Mouse (Mus musculus) megakaryocyte, embryonic 14.5 days (primary cell): Measurements from ENCODE around the gene Dennd2a. TPM values are rescaled to one million over a fixed set of nuclear protein-coding genes. Genes with fewer than 3 reads are reported as not detected.

Experiments used
- H3K27me3 ChIP-seq: replicated peaks from 2 replicates; pipeline ENCODE3; 2012; ENCODE audit warnings: inconsistent platforms
- H3K36me3 ChIP-seq: replicated peaks from 2 replicates; pipeline ENCODE3; 2012; ENCODE audit warnings: low read length, inconsistent platforms, mixed read lengths
- H3K4me1 ChIP-seq: 2 replicates; pipeline ENCODE4 v1.6.1; 2012; ENCODE audit warnings: inconsistent platforms
- H3K4me3 ChIP-seq: replicated peaks from 2 replicates; pipeline ENCODE3; 2012; ENCODE audit warnings: moderate library complexity, mild to moderate bottlenecking, inconsistent platforms
- H3K9me3 ChIP-seq: 2 replicates; pipeline ENCODE4 v1.6.1; 2012; ENCODE audit warnings: inconsistent platforms
- FLI1 ChIP-seq: IDR thresholded peaks from 2 replicates; pipeline ENCODE4 v1.6.1; 2012; ENCODE audit warnings: low read length, inconsistent platforms, mixed read lengths
- GATA1 ChIP-seq: IDR thresholded peaks from 3 replicates; pipeline ENCODE4 v1.6.1; 2012; ENCODE audit warnings: mixed read lengths, low read length, inconsistent platforms, borderline replicate concordance
- polyA plus RNA-seq: library from polyadenylated mRNA; stranded (reverse); fragments of >175 nt; gene quantifications from 2 replicates; pipeline ENCODE4 v1.2.3, GENCODE M21; 2012; ENCODE audit warnings: low replicate concordance; ENCODE audit not compliant: insufficient read depth

Dennd2a gene
- polyA plus RNA-seq, 1 experiment, result 0.74 TPM

GRCm38 (mm10) chr6:39523161-39523560 is 34.5 kb downstream of the Dennd2a start:
- no peaks in the 10 kb centered on the region for H3K36me3 ChIP-seq
- peaks cover 13% of the 10 kb centered on the region for H3K4me1 ChIP-seq
- H3K9me3 ChIP-seq, result peaks cover 16% of the 10 kb centered on the region
- peaks cover 9% of the 10 kb centered on the region for H3K27me3 ChIP-seq
- TF ChIP-seq FLI1 (no peak), GATA1 (no peak)
- no peak overlapping the region for H3K4me3 ChIP-seq

GRCm38 (mm10) chr6:39522425-39522824 is 35.2 kb downstream of the Dennd2a start:
- Histone ChIP-seq H3K4me3 (no peak overlapping the region), H3K27me3 (peaks cover 9% of the 10 kb centered on the region), H3K4me1 (peaks cover 10% of the 10 kb centered on the region), H3K9me3 (peaks cover 16% of the 10 kb centered on the region), H3K36me3 (no peaks in the 10 kb centered on the region)
- TF ChIP-seq FLI1, result no peak
- no peak for TF ChIP-seq GATA1

- TF ChIP-seq GATA1 (no peak), FLI1 (no peak)
- Histone ChIP-seq H3K36me3 (no peaks in the 10 kb centered on the region), H3K9me3 (peaks cover 16% of the 10 kb centered on the region), H3K27me3 (peaks cover 22% of the 10 kb centered on the region), H3K4me1 (peaks cover 20% of the 10 kb centered on the region), H3K4me3 (peak overlapping the region; percentile 33)
Observed at GRCm38 (mm10) chr6:39515739-39516131, 41.9 kb downstream of the Dennd2a start.

GRCm38 (mm10) chr6:39515040-39515738 is 42.5 kb downstream of the Dennd2a start:
- no peak for TF ChIP-seq GATA1
- TF ChIP-seq FLI1, result no peak
- Histone ChIP-seq H3K4me3 (peak overlapping the region; percentile 74), H3K27me3 (peaks cover 24% of the 10 kb centered on the region), H3K9me3 (peaks cover 11% of the 10 kb centered on the region), H3K4me1 (peaks cover 20% of the 10 kb centered on the region), H3K36me3 (no peaks in the 10 kb centered on the region)

- peaks cover 39% of the 10 kb centered on the region for H3K4me1 ChIP-seq
- H3K4me3 ChIP-seq, result peak overlapping the region; percentile 14
- H3K36me3 ChIP-seq, result no peaks in the 10 kb centered on the region
- H3K9me3 ChIP-seq, result no peaks in the 10 kb centered on the region; the same call in 1 of the 2 replicates
- TF ChIP-seq GATA1 (no peak), FLI1 (no peak)
- H3K27me3 ChIP-seq, result peaks cover 33% of the 10 kb centered on the region
Observed at GRCm38 (mm10) chr6:39503476-39503875, 54.2 kb downstream of the Dennd2a start.

GRCm38 (mm10) chr6:39497165-39497564 is 60.5 kb downstream of the Dennd2a start:
- Histone ChIP-seq H3K4me1 (peaks cover 42% of the 10 kb centered on the region), H3K4me3 (no peak overlapping the region), H3K9me3 (no peaks in the 10 kb centered on the region), H3K27me3 (peaks cover 20% of the 10 kb centered on the region), H3K36me3 (no peaks in the 10 kb centered on the region)
- TF ChIP-seq FLI1 (no peak), GATA1 (no peak)

GRCm38 (mm10) chr6:39493129-39493714 is 64.4 kb downstream of the Dennd2a start:
- TF ChIP-seq GATA1 (no peak), FLI1 (no peak)

GRCm38 (mm10) chr6:39492161-39492560 is 65.5 kb downstream of the Dennd2a start:
- H3K4me3 ChIP-seq, result peak overlapping the region; percentile 19
- H3K4me1 ChIP-seq, result peaks cover 37% of the 10 kb centered on the region
- no peaks in the 10 kb centered on the region for H3K9me3 ChIP-seq
- H3K36me3 ChIP-seq, result peaks cover 3% of the 10 kb centered on the region
- peaks cover 41% of the 10 kb centered on the region for H3K27me3 ChIP-seq
- TF ChIP-seq GATA1 (no peak), FLI1 (no peak)

More at GRCm38 (mm10) chr6:39493129-39493714, 64.4 kb downstream of the Dennd2a start:
- H3K4me1 ChIP-seq, result peaks cover 37% of the 10 kb centered on the region
- H3K4me3 ChIP-seq, result no peak overlapping the region
- no peaks in the 10 kb centered on the region for H3K9me3 ChIP-seq
- peaks cover 3% of the 10 kb centered on the region for H3K36me3 ChIP-seq
- peaks cover 33% of the 10 kb centered on the region for H3K27me3 ChIP-seq

- H3K4me3 ChIP-seq, result no peak overlapping the region
- H3K9me3 ChIP-seq, result no peaks in the 10 kb centered on the region
- peaks cover 35% of the 10 kb centered on the region for H3K27me3 ChIP-seq
- peaks cover 37% of the 10 kb centered on the region for H3K4me1 ChIP-seq
- no peak for TF ChIP-seq FLI1
- no peak for TF ChIP-seq GATA1
- peaks cover 3% of the 10 kb centered on the region for H3K36me3 ChIP-seq
Observed at GRCm38 (mm10) chr6:39491203-39491602, 66.5 kb downstream of the Dennd2a start.

- Histone ChIP-seq H3K9me3 (peaks cover 6% of the 10 kb centered on the region; the same call in 1 of the 2 replicates), H3K4me3 (no peak overlapping the region), H3K36me3 (peaks cover 3% of the 10 kb centered on the region), H3K4me1 (peaks cover 20% of the 10 kb centered on the region), H3K27me3 (peaks cover 22% of the 10 kb centered on the region)
- TF ChIP-seq FLI1 (no peak), GATA1 (no peak)
Observed at GRCm38 (mm10) chr6:39488292-39488691, 69.4 kb downstream of the Dennd2a start.
